Mouse (Mus musculus) MEL (cell line): ENCODE measurements around the gene Zdhhc21.

Experiments used
- CTCF ChIP-seq, 3 experiments: IDR thresholded peaks in 2 of 3; conservative IDR thresholded peaks in 1 of 3; 2 replicates each; pipeline ENCODE4 v1.5.1; 2011 to 2012; ENCODE audit warnings: low read length in 3 of 3, low read depth in 2 of 3, mild to moderate bottlenecking in 2 of 3, improper control_type of control experiment in 1 of 3, inconsistent platforms in 1 of 3, mixed read lengths in 1 of 3, moderate library complexity in 1 of 3; ENCODE audit not compliant: control insufficient read depth in 1 of 3, insufficient read depth in 1 of 3, poor library complexity in 1 of 3, severe bottlenecking in 1 of 3
- ELF1 ChIP-seq: IDR thresholded peaks from 2 replicates; pipeline ENCODE4 v1.6.1; 2014; ENCODE audit warnings: low read depth, mild to moderate bottlenecking, inconsistent platforms, low read length, improper control_type of control experiment, moderate library complexity
- GATA1 ChIP-seq: IDR thresholded peaks from 2 replicates; pipeline ENCODE4 v1.6.1; 2011; ENCODE audit warnings: low read depth, low read length, improper control_type of control experiment
- HCFC1 ChIP-seq: IDR thresholded peaks from 2 replicates; pipeline ENCODE4 v1.6.1; 2012; ENCODE audit warnings: low read depth, mild to moderate bottlenecking, inconsistent platforms, low read length, improper control_type of control experiment, moderate library complexity
- MAFK ChIP-seq: IDR thresholded peaks from 2 replicates; pipeline ENCODE4 v1.6.1; 2011; ENCODE audit warnings: low read depth, mild to moderate bottlenecking, low read length, improper control_type of control experiment, borderline replicate concordance
- MEF2A ChIP-seq: IDR thresholded peaks from 2 replicates; pipeline ENCODE4 v1.6.1; 2014; ENCODE audit warnings: low read depth, mild to moderate bottlenecking, inconsistent platforms, low read length, improper control_type of control experiment; ENCODE audit not compliant: poor library complexity, insufficient replicate concordance, severe bottlenecking; ENCODE audit errors: extremely low read depth
- POLR2A ChIP-seq, 2 experiments: IDR thresholded peaks; 2 replicates each; pipeline ENCODE4 v1.6.1; 2011 to 2012; ENCODE audit warnings: low read length in 2 of 2, mild to moderate bottlenecking in 2 of 2, control low read depth in 1 of 2, improper control_type of control experiment in 1 of 2, low read depth in 1 of 2, moderate library complexity in 1 of 2; ENCODE audit not compliant: control insufficient read depth in 1 of 2, insufficient read depth in 1 of 2, poor library complexity in 1 of 2
- POLR2AphosphoS2 ChIP-seq: IDR thresholded peaks from 2 replicates; pipeline ENCODE4 v1.6.1; 2011; ENCODE audit warnings: low read length, improper control_type of control experiment
- SIN3A ChIP-seq: IDR thresholded peaks from 2 replicates; pipeline ENCODE4 v1.6.1; 2012; ENCODE audit warnings: low read length, improper control_type of control experiment, inconsistent platforms
- TBP ChIP-seq: IDR thresholded peaks from 2 replicates; pipeline ENCODE4 v1.8.0; 2011; ENCODE audit warnings: low read depth, low read length, improper control_type of control experiment
- USF1 ChIP-seq: IDR thresholded peaks from 2 replicates; pipeline ENCODE4 v1.6.1; 2014; ENCODE audit warnings: low read depth, mild to moderate bottlenecking, inconsistent platforms, low read length, improper control_type of control experiment, moderate library complexity
- ZMIZ1 ChIP-seq: IDR thresholded peaks from 2 replicates; pipeline ENCODE4 v1.6.1; 2012; ENCODE audit warnings: low read depth, mild to moderate bottlenecking, inconsistent platforms, low read length, improper control_type of control experiment, moderate library complexity
- ZNF384 ChIP-seq: IDR thresholded peaks from 2 replicates; pipeline ENCODE4 v1.6.1; 2012; ENCODE audit warnings: low read depth, mild to moderate bottlenecking, inconsistent platforms, low read length, improper control_type of control experiment

- no peak for TF ChIP-seq CTCF (IDR thresholded peaks at IDR 0.05 in 2 of 3, conservative IDR thresholded peaks at IDR 0.05 in 1 of 3; ENCODE audit: control insufficient read depth in 1 of 3, insufficient read depth in 1 of 3, low read depth in 2 of 3, low read length in 3 of 3, poor library complexity in 1 of 3, severe bottlenecking in 1 of 3)
- TF ChIP-seq POLR2A (IDR thresholded peaks at IDR 0.05; ENCODE audit: control insufficient read depth in 1 of 2, insufficient read depth in 1 of 2, low read depth in 1 of 2, low read length in 2 of 2, poor library complexity in 1 of 2): no peak
- TF ChIP-seq MEF2A: no peak
- TF ChIP-seq MAFK: no peak
- no peak for TF ChIP-seq HCFC1
- no peak for TF ChIP-seq ELF1
- TF ChIP-seq ZNF384: no peak
- no peak for TF ChIP-seq USF1
- TF ChIP-seq ZMIZ1: no peak
- TF ChIP-seq GATA1: no peak
- no peak for TF ChIP-seq TBP
- no peak for TF ChIP-seq SIN3A
- no peak for TF ChIP-seq POLR2AphosphoS2
These were observed 51.9 kb downstream of the Zdhhc21 start for GRCm38 (mm10) chr4:82807811-82808210.
